Mouse (Mus musculus) kidney, postnatal 0 days (tissue): ENCODE measurements at regions not wholly inside any gene's neighbourhood (a gene's known extent, or its start where the extent isn't known, plus 50 kb on each side); places are given as distances from the start of the nearest gene placed in this dataset.

ENCODE experiments used
- ATAC-seq: fragments of 200-750 bp; cut with Nextera tagmentation; replicated peaks from 2 replicates; pipeline ENCODE4 v1.8.0; 2017; ENCODE audit warnings: low read depth, moderate number of reproducible peaks, moderate TSS enrichment, moderate library complexity; ENCODE audit not compliant: low FRiP score
- DNase-seq: peaks from one replicate; pipeline ENCODE4 v3.0.0-alpha.2; 2016; ENCODE audit warnings: low spot score
- H3K27ac ChIP-seq: fragments of 300-500 bp; sonication (generic); 2 replicates; pipeline ENCODE4 v1.5.1; 2014; ENCODE audit warnings: mild to moderate bottlenecking
- H3K27me3 ChIP-seq: fragments of 300-500 bp; sonication (generic); 2 replicates; pipeline ENCODE4 v1.6.1; 2014; ENCODE audit warnings: low read length, mixed read lengths; ENCODE audit not compliant: insufficient read depth
- H3K36me3 ChIP-seq: fragments of 300-500 bp; sonication (generic); 2 replicates; pipeline ENCODE4 v1.6.1; 2014; ENCODE audit warnings: low read length, mixed read lengths; ENCODE audit not compliant: insufficient read depth
- H3K4me1 ChIP-seq: fragments of 300-500 bp; sonication (generic); replicated peaks from 2 replicates; pipeline ENCODE4 v1.6.1; 2014; ENCODE audit warnings: antibody characterized with exemption, low read length, mixed read lengths; ENCODE audit not compliant: insufficient read depth
- H3K4me2 ChIP-seq: fragments of 300-500 bp; sonication (generic); 2 replicates; pipeline ENCODE4 v1.6.1; 2014; ENCODE audit warnings: mild to moderate bottlenecking, low read length, moderate library complexity, mixed read lengths
- H3K4me3 ChIP-seq: fragments of 300-500 bp; sonication (generic); replicated peaks from 2 replicates; pipeline ENCODE4 v1.5.1; 2014; ENCODE audit warnings: low read depth, low read length
- H3K9ac ChIP-seq: fragments of 300-500 bp; sonication (generic); 2 replicates; pipeline ENCODE4 v1.6.1; 2014; ENCODE audit warnings: low read depth, low read length
- H3K9me3 ChIP-seq: fragments of 300-500 bp; sonication (generic); replicated peaks from 2 replicates; pipeline ENCODE4 v1.6.1; 2016; ENCODE audit warnings: low read length, inconsistent platforms, mixed read lengths
- CTCF ChIP-seq: IDR thresholded peaks from 2 replicates; pipeline ENCODE4 v1.5.1; 2016; ENCODE audit warnings: antibody characterized with exemption, low read depth, mild to moderate bottlenecking, moderate library complexity
- WGBS: fragments of 180-500 bp; shearing (Covaris S2); extraction: QIAGEN DNeasy Blood & Tissue Kit; methylation state at CpG from one replicate; pipeline ENCODE4 v1.1.7; 2014; 5-methylcytosine and 5-hydroxymethylcytosine counted together

DNA sequence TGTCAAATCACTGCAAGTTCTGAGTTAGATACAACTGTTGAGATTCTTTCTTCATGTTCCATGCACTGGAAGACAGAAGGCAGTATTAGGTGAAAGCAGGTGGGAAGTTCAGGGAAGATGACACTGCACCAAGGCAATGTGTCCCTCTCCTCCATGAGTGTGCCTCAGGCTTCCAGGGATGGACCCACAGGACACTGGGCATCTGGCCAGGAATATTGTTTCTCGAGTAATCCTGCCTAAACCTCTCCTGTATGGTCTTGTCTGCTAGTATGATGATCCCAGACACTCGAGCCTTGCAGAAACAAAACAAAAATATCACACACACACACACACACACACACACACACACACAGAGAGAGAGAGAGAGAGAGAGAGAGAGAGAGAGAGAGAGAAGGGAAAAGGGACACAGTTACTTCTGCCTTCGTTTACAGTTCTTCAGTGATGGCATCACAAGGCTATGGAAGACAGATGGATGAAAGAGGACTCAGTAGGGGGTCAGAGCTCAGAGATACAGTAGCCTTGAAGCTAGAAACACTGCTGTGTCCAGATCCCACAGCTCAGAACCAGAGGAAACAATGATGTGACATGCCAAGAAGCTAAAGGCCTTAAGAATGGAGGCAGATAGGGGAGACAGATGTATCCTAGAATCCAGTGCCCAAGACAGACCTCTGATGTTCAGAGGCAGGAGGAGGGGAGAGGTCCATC lies 154.8 kb downstream of the Gm815 start:
- Histone ChIP-seq H3K4me2 (no peak overlapping the region), H3K36me3 (no peaks in the 10 kb centered on the region), H3K27me3 (no peaks in the 10 kb centered on the region), H3K9me3 (no peaks in the 10 kb centered on the region), H3K27ac (no peak overlapping the region), H3K4me3 (no peak overlapping the region), H3K9ac (no peak overlapping the region), H3K4me1 (peaks cover 7% of the 10 kb centered on the region; the same call in 1 of the 2 replicates)
- no peak for ATAC-seq
- 61% methylated on average over 3 of the region's 3 CpGs for WGBS
- no peak for DNase-seq
- TF ChIP-seq CTCF, result no peak

GRCm38 (mm10) chr19:27066449-27067181 lies 149.7 kb upstream of the Vldlr start:
- H3K27ac ChIP-seq, result no peak overlapping the region

DNA sequence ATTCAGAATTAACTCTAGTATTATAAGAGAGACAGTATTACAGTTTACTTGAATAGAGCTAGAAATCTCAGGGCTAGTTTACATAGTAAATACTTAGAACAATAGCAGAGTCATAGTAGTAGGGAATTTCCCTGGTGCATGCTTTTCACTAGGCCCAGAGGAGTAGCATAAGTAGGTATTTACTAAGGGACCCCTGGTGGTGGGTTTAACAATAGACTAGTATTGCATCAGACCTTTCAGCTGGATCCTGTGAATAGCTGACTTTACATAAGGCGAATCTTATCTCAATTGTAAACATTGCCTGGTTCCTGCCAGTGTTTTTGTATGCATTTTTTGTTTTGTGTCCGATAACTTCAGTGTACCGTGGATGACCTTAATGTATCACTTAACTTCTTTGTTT lies 143.0 kb upstream of the Vldlr start:
- WGBS, result 80% methylated on average over 3 of the region's 3 CpGs

More at GRCm38 (mm10) chr19:27066449-27067181, 149.7 kb upstream of the Vldlr start:
- peaks cover 5% of the 10 kb centered on the region; the same call in 1 of the 2 replicates for H3K4me1 ChIP-seq
- no peak overlapping the region for H3K4me2 ChIP-seq
- H3K9ac ChIP-seq, result no peak overlapping the region
- peak; percentile 69 for DNase-seq
- no peaks in the 10 kb centered on the region for H3K27me3 ChIP-seq
- TF ChIP-seq CTCF, result no peak
- H3K36me3 ChIP-seq, result no peaks in the 10 kb centered on the region
- no peaks in the 10 kb centered on the region for H3K9me3 ChIP-seq
- H3K4me3 ChIP-seq, result no peak overlapping the region
- 42% methylated on average over 12 of the region's 12 CpGs for WGBS
- ATAC-seq, result peak; percentile 49; the same call in 1 of the 2 replicates

DNA sequence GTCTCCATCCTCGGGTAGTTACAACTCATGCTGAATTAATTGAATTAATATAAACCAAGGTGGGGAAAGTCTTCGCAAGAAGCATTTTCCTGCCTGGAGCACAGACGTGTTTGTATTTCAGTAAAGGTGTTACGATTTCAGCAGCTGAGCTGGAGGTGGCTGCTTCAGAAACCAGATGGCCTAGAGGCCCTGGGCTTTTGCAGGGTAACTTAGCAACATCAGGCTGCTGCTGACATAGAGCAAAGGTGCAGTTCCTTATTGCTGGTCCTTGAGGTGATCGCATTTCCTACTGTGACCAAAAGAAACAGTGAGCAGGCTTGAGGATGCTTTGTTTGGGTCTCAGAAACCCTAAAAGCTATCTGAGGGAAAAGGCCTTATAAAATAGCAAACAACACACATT lies 141.3 kb upstream of the Vldlr start:
- H3K9ac ChIP-seq, result no peak overlapping the region
- WGBS, result 60% methylated on average over 5 of the region's 5 CpGs
- no peaks in the 10 kb centered on the region for H3K27me3 ChIP-seq
- no peak overlapping the region for H3K4me3 ChIP-seq
- H3K4me1 ChIP-seq, result no peaks in the 10 kb centered on the region
- no peaks in the 10 kb centered on the region for H3K9me3 ChIP-seq
- H3K27ac ChIP-seq, result no peak overlapping the region
- TF ChIP-seq CTCF, result no peak
- ATAC-seq, result no peak
- no peaks in the 10 kb centered on the region for H3K36me3 ChIP-seq
- no peak overlapping the region for H3K4me2 ChIP-seq
- no peak for DNase-seq

More for the DNA sequence above, 143.0 kb upstream of the Vldlr start:
- no peaks in the 10 kb centered on the region for H3K36me3 ChIP-seq
- no peak overlapping the region for H3K9ac ChIP-seq
- DNase-seq (no peak), ATAC-seq (no peak)
- 0 out of 2 replicates have a peak, but pooled peaks have one; percentile 12 for TF ChIP-seq CTCF
- H3K27ac ChIP-seq, result no peak overlapping the region
- no peaks in the 10 kb centered on the region for H3K9me3 ChIP-seq
- H3K27me3 ChIP-seq, result no peaks in the 10 kb centered on the region
- no peak overlapping the region for H3K4me3 ChIP-seq
- no peak overlapping the region for H3K4me2 ChIP-seq
- no peaks in the 10 kb centered on the region for H3K4me1 ChIP-seq

GRCm38 (mm10) chr19:27076920-27077512 lies 139.3 kb upstream of the Vldlr start:
- no peak for ATAC-seq
- 74% methylated on average over 4 of the region's 4 CpGs for WGBS

DNA sequence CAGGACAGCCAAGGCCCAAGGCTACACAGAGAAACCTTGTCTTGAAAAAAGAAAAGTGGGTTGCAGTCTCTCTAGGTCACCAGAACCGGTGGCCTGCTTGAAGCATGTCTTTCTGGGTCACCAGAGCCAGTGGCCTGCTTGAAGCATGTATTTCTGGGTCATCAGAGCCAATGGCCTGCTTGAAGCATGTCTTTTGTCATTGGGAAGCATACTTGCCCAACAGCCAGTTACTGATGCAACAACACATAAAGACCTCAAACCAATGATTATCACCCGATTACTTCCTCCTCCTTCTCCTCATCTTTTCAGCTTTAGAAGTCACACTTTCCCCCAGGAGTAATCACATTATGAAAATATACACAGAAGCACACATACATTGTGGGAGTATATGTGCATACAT lies 128.9 kb upstream of the Vldlr start:
- ATAC-seq, result no peak
- H3K36me3 ChIP-seq, result no peaks in the 10 kb centered on the region
- H3K27me3 ChIP-seq, result no peaks in the 10 kb centered on the region
- H3K9ac ChIP-seq, result no peak overlapping the region
- no peak for DNase-seq
- H3K4me1 ChIP-seq, result no peaks in the 10 kb centered on the region
- no peak overlapping the region for H3K4me3 ChIP-seq
- no peak overlapping the region for H3K27ac ChIP-seq
- no peak for TF ChIP-seq CTCF
- WGBS, result 83% methylated on average over 2 of the region's 2 CpGs
- no peak overlapping the region for H3K4me2 ChIP-seq
- no peaks in the 10 kb centered on the region for H3K9me3 ChIP-seq

More at GRCm38 (mm10) chr19:27076920-27077512, 139.3 kb upstream of the Vldlr start:
- Histone ChIP-seq H3K36me3 (no peaks in the 10 kb centered on the region), H3K4me1 (no peaks in the 10 kb centered on the region), H3K27me3 (no peaks in the 10 kb centered on the region), H3K9ac (no peak overlapping the region), H3K4me3 (no peak overlapping the region), H3K27ac (no peak overlapping the region), H3K4me2 (no peak overlapping the region), H3K9me3 (no peaks in the 10 kb centered on the region)
- no peak for DNase-seq
- TF ChIP-seq CTCF, result no peak
